Mouse (Mus musculus): ENCODE results near the gene Atp6v0d1. TPM values are rescaled to one million over a fixed set of nuclear protein-coding genes. Genes with fewer than 3 reads are reported as not detected.

Gene Atp6v0d1
- polyA plus RNA-seq (2012; rRNA removed) (36.0 and 40.1 TPM in 2 replicates), polyA plus RNA-seq (2014; fragmentation: Nextera tagmentation; extraction: Ambion mirVana) (44.3 and 46.3 TPM in 2 replicates)

DNA sequence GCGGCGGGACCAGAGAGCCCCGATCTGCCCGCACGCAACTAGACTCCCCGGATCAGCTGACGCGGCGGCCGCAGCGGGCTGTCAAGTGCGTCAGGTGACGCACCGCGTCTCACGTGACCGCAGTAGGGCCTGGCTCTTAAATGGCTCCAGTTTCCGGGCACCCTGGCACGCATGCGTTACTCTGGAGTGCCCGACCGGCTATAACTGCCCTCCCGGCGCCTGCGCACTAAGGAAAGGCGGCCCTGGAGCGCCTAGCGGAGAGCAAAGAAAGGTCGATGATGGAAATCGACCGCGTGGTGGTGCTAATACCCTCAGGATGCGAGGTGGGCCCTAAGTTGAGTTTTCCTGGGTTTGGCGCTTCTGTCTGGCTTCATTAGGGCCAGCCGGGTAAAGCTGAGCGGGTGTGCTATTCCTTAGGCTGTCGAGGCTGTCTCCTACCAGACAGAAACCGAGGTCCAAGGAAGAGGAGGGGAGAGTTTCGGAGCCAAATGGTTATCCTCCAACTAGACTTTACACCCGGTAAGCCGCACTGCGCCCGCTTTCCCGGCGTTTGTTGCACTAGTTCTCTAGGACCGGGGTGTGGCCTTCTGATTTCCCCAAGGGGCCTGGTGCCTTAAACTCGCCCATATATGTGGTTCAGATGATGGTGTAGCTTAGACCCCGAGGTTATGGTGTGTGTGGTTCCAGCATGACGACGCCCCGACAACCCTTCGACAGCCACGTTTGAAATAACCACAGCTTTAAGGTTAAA lies at the start of gene Atp6v0d1:
Gene Atp6v0d1 (minus strand): TSS at position 96 of the 751 bp plus-strand sequence.
- no peaks in the 10 kb centered on the region; the same call in 1 of the 2 replicates for H3K27me3 ChIP-seq (ENCODE audit: control insufficient read depth, insufficient read depth, low read length)
- no peaks in the 10 kb centered on the region for H3K9me3 ChIP-seq (ENCODE audit: control insufficient read depth, low read length)
- H3K9ac ChIP-seq (replicated peaks), result peak within 1 kb of the TSS; percentile 87
- no peak for TF ChIP-seq EP300 (IDR thresholded peaks at IDR 0.05; ENCODE audit: low read depth)
- peak; percentile 98 for TF ChIP-seq CTCF (IDR thresholded peaks at IDR 0.05; ENCODE audit: low read depth)
- H3K27ac ChIP-seq, result peak within 1 kb of the TSS; percentile 72
- H3K4me2 ChIP-seq (ENCODE audit: low read depth), result peak within 1 kb of the TSS; percentile 99
- no peaks in the 10 kb centered on the region; the same call in 1 of the 2 replicates for H3K36me3 ChIP-seq (replicated peaks; ENCODE audit: control insufficient read depth, insufficient read depth, low read depth)
- 3% methylated on average over 52 of the region's 53 CpGs for WGBS (ENCODE audit: insufficient replicate concordance)
- DNase-seq (ENCODE audit: low read depth in 3 of 3, low spot score in 3 of 3), result peak; percentile 99 to 100 (median 99)
- peak; percentile 98 for ATAC-seq (ENCODE audit: insufficient read depth)
- peak within 1 kb of the TSS; percentile 70 to 85 for H3K4me3 ChIP-seq (ENCODE audit: insufficient read depth in 1 of 2, low read depth in 2 of 2, low read length in 2 of 2)
- H3K4me1 ChIP-seq (replicated peaks; ENCODE audit: control insufficient read depth in 2 of 2, insufficient read depth in 2 of 2, low read length in 1 of 2), result peaks cover 14 to 15% of the 10 kb centered on the region in 2 experiments

DNA sequence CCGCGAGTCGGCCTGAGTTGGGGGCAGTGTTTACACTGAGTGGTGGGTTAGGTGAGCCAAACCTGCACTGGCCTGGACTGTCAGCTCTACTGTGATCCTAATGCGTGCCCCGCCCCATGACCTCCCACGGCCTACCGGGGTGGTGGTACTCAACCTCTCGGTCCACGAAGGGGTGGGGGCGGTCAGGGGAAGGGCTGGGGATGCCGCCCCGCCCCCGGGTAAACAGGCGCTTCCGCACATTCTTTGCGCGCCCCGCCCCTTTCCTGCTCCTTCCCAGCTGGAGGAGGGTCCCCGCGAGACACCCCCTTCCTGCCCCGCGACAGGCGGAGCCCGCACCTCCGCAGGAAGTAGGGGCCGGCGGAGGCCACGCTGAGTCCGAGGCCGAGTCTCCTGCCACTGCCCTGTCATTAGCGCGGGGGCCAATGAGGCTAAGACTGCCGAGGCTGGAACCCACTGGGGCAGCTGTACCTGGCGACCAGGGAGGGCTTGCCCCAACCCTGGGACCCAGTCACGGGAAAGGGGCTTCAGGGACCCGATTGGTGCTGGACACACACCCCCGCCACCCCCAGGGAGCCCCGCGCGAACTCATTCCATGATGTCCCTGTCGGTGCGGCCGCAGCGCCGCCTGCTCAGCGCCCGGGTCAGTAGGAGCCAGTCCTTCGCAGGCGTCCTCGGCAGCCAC lies 48.1 kb upstream of the Atp6v0d1 start:
- H3K36me3 ChIP-seq (replicated peaks; ENCODE audit: control insufficient read depth, insufficient read depth, low read depth), result no peaks in the 10 kb centered on the region; the same call in 1 of the 2 replicates
- no peak for DNase-seq (ENCODE audit: low read depth in 3 of 3, low spot score in 3 of 3)
- no peaks in the 10 kb centered on the region for H3K27me3 ChIP-seq (ENCODE audit: control insufficient read depth, insufficient read depth, low read length)
- no peak overlapping the region for H3K9ac ChIP-seq (replicated peaks)
- peak overlapping the region; percentile 64 for H3K4me2 ChIP-seq (ENCODE audit: low read depth)
- peak; percentile 19; the same call in 1 of the 2 replicates for ATAC-seq (ENCODE audit: insufficient read depth)
- H3K4me1 ChIP-seq (replicated peaks; ENCODE audit: control insufficient read depth in 2 of 2, insufficient read depth in 2 of 2, low read length in 1 of 2), result peaks cover 16 to 27% of the 10 kb centered on the region in 2 experiments
- H3K4me3 ChIP-seq (ENCODE audit: insufficient read depth in 1 of 2, low read depth in 2 of 2, low read length in 2 of 2), result peak overlapping the region; percentile 39 to 51
- no peaks in the 10 kb centered on the region for H3K9me3 ChIP-seq (ENCODE audit: control insufficient read depth, low read length)
- WGBS (ENCODE audit: insufficient replicate concordance), result 22% methylated on average over 50 of the region's 50 CpGs
- no peak for TF ChIP-seq EP300 (IDR thresholded peaks at IDR 0.05; ENCODE audit: low read depth)
- no peak for TF ChIP-seq CTCF (IDR thresholded peaks at IDR 0.05; ENCODE audit: low read depth)
- no peak overlapping the region for H3K27ac ChIP-seq

GRCm38 (mm10) chr8:105613037-105613436 lies 47.2 kb upstream of the Atp6v0d1 start:
- no peaks in the 10 kb centered on the region for H3K9me3 ChIP-seq (ENCODE audit: control insufficient read depth, low read length)
- no peak overlapping the region for H3K9ac ChIP-seq (replicated peaks)
- 8% methylated on average over 20 of the region's 20 CpGs for WGBS (ENCODE audit: insufficient replicate concordance)
- TF ChIP-seq CTCF (IDR thresholded peaks at IDR 0.05; ENCODE audit: low read depth), result no peak
- no peak for TF ChIP-seq EP300 (IDR thresholded peaks at IDR 0.05; ENCODE audit: low read depth)
- H3K4me3 ChIP-seq (ENCODE audit: insufficient read depth in 1 of 2, low read depth in 2 of 2, low read length in 2 of 2), result peak overlapping the region in 1 of 2 experiments; percentile 6; a peak in 2 of 4 replicates
- no peaks in the 10 kb centered on the region; the same call in 1 of the 2 replicates for H3K36me3 ChIP-seq (replicated peaks; ENCODE audit: control insufficient read depth, insufficient read depth, low read depth)
- no peak overlapping the region for H3K27ac ChIP-seq
- peak overlapping the region; percentile 64 for H3K4me2 ChIP-seq (ENCODE audit: low read depth)
- no peaks in the 10 kb centered on the region for H3K27me3 ChIP-seq (ENCODE audit: control insufficient read depth, insufficient read depth, low read length)
- no peak for ATAC-seq (ENCODE audit: insufficient read depth)
- no peak for DNase-seq (ENCODE audit: low read depth in 3 of 3, low spot score in 3 of 3)
- H3K4me1 ChIP-seq (replicated peaks; ENCODE audit: control insufficient read depth in 2 of 2, insufficient read depth in 2 of 2, low read length in 1 of 2), result peaks cover 22 to 34% of the 10 kb centered on the region in 2 experiments

- ATAC-seq (ENCODE audit: insufficient read depth), result no peak
- H3K9me3 ChIP-seq (ENCODE audit: control insufficient read depth, low read length), result no peaks in the 10 kb centered on the region
Measured at GRCm38 (mm10) chr8:105611836-105612235, 46.0 kb upstream of the Atp6v0d1 start.

More at GRCm38 (mm10) chr8:105611836-105612235, 46.0 kb upstream of the Atp6v0d1 start:
- Histone ChIP-seq H3K4me3 (ENCODE audit: insufficient read depth in 1 of 2, low read depth in 2 of 2, low read length in 2 of 2) (no peak overlapping the region), H3K4me1 (replicated peaks; ENCODE audit: control insufficient read depth in 2 of 2, insufficient read depth in 2 of 2, low read length in 1 of 2) (peaks cover 29 to 44% of the 10 kb centered on the region in 2 experiments), H3K4me2 (ENCODE audit: low read depth) (no peak overlapping the region), H3K27ac (no peak overlapping the region), H3K9ac (replicated peaks) (no peak overlapping the region), H3K36me3 (replicated peaks; ENCODE audit: control insufficient read depth, insufficient read depth, low read depth) (no peaks in the 10 kb centered on the region), H3K27me3 (ENCODE audit: control insufficient read depth, insufficient read depth, low read length) (no peaks in the 10 kb centered on the region)
- WGBS (ENCODE audit: insufficient replicate concordance), result 77% methylated on average over 9 of the region's 9 CpGs
- no peak for DNase-seq (ENCODE audit: low read depth in 3 of 3, low spot score in 3 of 3)
- no peak for TF ChIP-seq EP300 (IDR thresholded peaks at IDR 0.05; ENCODE audit: low read depth)
- no peak for TF ChIP-seq CTCF (IDR thresholded peaks at IDR 0.05; ENCODE audit: low read depth)
